Mouse (Mus musculus) embryonic fibroblast, embryonic 13.5 days (primary cell): ENCODE measurements around the gene Snx25. TPM values are rescaled to one million over a fixed set of nuclear protein-coding genes. Genes with fewer than 3 reads are reported as not detected.

Experiments used
- H3K27ac ChIP-seq: 2 replicates; pipeline ENCODE4 v1.5.1; 2012; ENCODE audit warnings: low read length, control low read depth, inconsistent platforms; ENCODE audit not compliant: insufficient read depth
- H3K4me1 ChIP-seq: 2 replicates; pipeline ENCODE4 v1.6.1; 2011; ENCODE audit warnings: low read length; ENCODE audit not compliant: control insufficient read depth, insufficient read depth
- H3K4me3 ChIP-seq: 2 replicates; pipeline ENCODE4 v1.5.1; 2011; ENCODE audit warnings: mild to moderate bottlenecking, control low read depth, low read length; ENCODE audit not compliant: insufficient read depth
- CTCF ChIP-seq: IDR thresholded peaks from 2 replicates; pipeline ENCODE4 v1.5.1; 2011; ENCODE audit warnings: mild to moderate bottlenecking, control low read depth, low read length, moderate library complexity, borderline replicate concordance; ENCODE audit not compliant: insufficient read depth
- POLR2A ChIP-seq: IDR thresholded peaks from 2 replicates; pipeline ENCODE4 v1.6.1; 2011; ENCODE audit warnings: low read depth, mild to moderate bottlenecking, control low read depth, low read length, moderate library complexity
- polyA plus RNA-seq: library from polyadenylated mRNA; stranded (reverse); fragments of >200 nt; gene quantifications from 2 replicates; pipeline ENCODE4 v1.2.4, GENCODE M21; 2011; ENCODE audit warnings: low read depth; ENCODE audit not compliant: missing spikeins, insufficient read length

Gene Snx25
- polyA plus RNA-seq, 1 experiment = 20.2 TPM

GRCm38 (mm10) chr8:45999138-45999783 lies 152.7 kb downstream of the Snx25 start, which contains the start of gene Lrp2bp:
TSS of gene Lrp2bp (plus strand) at chr8:45999303.
- peak within 1 kb of the TSS; percentile 57 for H3K27ac ChIP-seq
- H3K4me1 ChIP-seq = no peaks in the 10 kb centered on the region
- TF ChIP-seq CTCF = no peak
- no peak for TF ChIP-seq POLR2A
- peak within 1 kb of the TSS; percentile 37 for H3K4me3 ChIP-seq

DNA sequence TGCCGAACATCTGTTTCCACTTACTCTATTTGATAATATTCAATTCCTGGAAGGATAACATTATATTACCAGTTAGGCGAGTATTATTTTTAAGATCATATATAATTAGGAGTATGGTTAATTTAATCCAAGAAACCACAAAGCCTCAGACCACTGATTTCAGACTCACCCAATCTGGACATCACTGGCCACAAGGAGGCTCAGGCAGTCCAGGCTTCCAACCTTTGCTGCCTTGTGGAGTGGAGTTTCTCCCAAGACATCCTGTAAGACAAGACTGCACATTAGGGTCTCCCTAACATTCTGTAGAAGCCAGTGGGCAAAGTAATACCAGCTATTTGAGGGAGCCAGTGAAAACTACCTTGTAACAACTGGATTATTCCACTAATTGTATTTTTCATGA lies 153.7 kb downstream of the Snx25 start:
- TF ChIP-seq CTCF = peak; percentile 32; the same call in 1 of the 2 replicates
- no peak for TF ChIP-seq POLR2A
- Histone ChIP-seq H3K27ac (no peak overlapping the region), H3K4me1 (no peaks in the 10 kb centered on the region), H3K4me3 (no peak overlapping the region)

GRCm38 (mm10) chr8:45995576-45995975 lies 156.4 kb downstream of the Snx25 start:
- H3K4me1 ChIP-seq = no peaks in the 10 kb centered on the region
- no peak overlapping the region for H3K4me3 ChIP-seq
- no peak overlapping the region for H3K27ac ChIP-seq
- TF ChIP-seq CTCF (no peak), POLR2A (no peak)

GRCm38 (mm10) chr8:45994111-45994510 lies 157.8 kb downstream of the Snx25 start:
- no peak overlapping the region for H3K4me3 ChIP-seq
- no peak overlapping the region for H3K27ac ChIP-seq
- TF ChIP-seq POLR2A = no peak
- peak; percentile 10; the same call in 1 of the 2 replicates for TF ChIP-seq CTCF
- no peaks in the 10 kb centered on the region for H3K4me1 ChIP-seq

DNA sequence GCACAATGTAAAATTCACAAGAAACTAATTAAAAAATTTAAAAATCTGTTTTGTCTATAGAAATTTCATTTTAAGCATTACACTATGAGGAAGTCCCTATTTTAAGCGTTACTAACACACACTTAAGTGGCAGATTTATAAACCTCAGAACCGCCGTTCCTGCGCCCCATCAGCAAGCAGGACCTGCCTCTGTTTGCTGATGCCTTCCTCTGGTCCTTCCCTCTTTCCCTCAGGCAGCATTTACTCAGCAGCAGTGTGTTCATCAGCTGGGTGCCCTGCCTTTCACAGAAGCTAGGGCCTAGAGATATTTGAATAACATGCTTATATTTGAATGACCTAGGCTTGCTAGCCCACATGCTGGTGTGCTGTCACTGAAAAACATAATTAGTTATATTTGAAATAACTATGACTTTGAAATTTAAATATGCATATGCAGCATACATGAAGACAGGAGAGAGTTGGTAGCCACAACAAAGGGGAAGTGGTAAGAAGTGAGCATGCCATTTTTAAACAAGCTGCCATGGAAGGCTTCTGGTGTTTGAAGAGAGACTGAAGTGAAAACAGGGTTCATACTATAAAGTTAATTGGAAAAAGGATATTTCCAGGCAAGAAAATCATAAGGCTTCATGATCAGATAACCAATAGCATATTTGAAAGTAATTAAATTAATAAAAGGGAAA lies 161.2 kb downstream of the Snx25 start:
- no peak overlapping the region for H3K4me3 ChIP-seq
- peaks cover 7% of the 10 kb centered on the region for H3K4me1 ChIP-seq
- H3K27ac ChIP-seq = no peak overlapping the region
- TF ChIP-seq POLR2A (no peak), CTCF (no peak)

- Histone ChIP-seq H3K4me1 (peaks cover 7% of the 10 kb centered on the region), H3K4me3 (no peak overlapping the region), H3K27ac (no peak overlapping the region)
- TF ChIP-seq CTCF (no peak), POLR2A (no peak)
Measured at GRCm38 (mm10) chr8:45988189-45988588, 163.8 kb downstream of the Snx25 start.

DNA sequence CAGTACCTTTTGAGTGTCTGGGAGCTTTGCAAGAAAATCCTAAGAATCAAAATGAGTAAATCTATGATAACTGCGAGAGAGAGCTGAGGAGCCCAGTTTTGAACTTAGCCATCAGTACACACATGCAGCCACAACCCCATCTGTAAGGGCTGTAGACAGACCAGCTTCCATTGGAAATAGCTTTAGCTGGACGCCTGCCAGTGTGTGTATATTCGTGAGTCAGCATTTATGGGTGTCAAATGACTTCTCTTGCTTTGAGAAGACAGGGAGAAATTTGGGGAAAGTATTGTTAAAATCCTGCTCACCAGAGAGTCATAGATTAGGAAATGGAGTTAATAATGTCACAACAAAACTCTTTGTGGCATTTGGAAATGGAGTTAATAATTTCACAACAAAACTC lies 165.3 kb downstream of the Snx25 start:
- H3K4me3 ChIP-seq = no peak overlapping the region
- peaks cover 7% of the 10 kb centered on the region for H3K4me1 ChIP-seq
- TF ChIP-seq POLR2A = no peak
- no peak for TF ChIP-seq CTCF
- no peak overlapping the region for H3K27ac ChIP-seq

Other genes with a start within 250 kb of the Snx25 start
- not detected in 2 replicates for gene Ccdc110, start 217.5 kb downstream of the Snx25 start, polyA plus RNA-seq
- gene 1700029J07Rik, start 176.9 kb downstream of the Snx25 start, polyA plus RNA-seq = 1.3 and 2.6 TPM in 2 replicates
- 75.3 and 87.8 TPM in 2 replicates for gene Ufsp2, start 176.6 kb downstream of the Snx25 start, polyA plus RNA-seq
- gene Lrp2bp, start 152.9 kb downstream of the Snx25 start, polyA plus RNA-seq = 0.23 and 0.38 TPM in 2 replicates
- 3.3 and 4.2 TPM in 2 replicates for gene Ankrd37, start 146.5 kb downstream of the Snx25 start, polyA plus RNA-seq
- 17.3 and 19.7 TPM in 2 replicates for gene Cfap97, start 388 bp downstream of the Snx25 start, polyA plus RNA-seq
- gene Slc25a4, start 59.1 kb upstream of the Snx25 start, polyA plus RNA-seq = 302 and 337 TPM in 2 replicates
- not detected in 2 replicates for gene Helt, start 142.5 kb upstream of the Snx25 start, polyA plus RNA-seq